Mouse (Mus musculus) heart, embryonic 13.5 days (tissue): ENCODE measurements around the gene Sf3a3. TPM values are rescaled to one million over a fixed set of nuclear protein-coding genes. Genes with fewer than 3 reads are reported as not detected.
A peak's percentile ranks its signal among the peaks of the same experiment; 100 is the strongest.

ENCODE experiments used
- ATAC-seq: fragments of 200-750 bp; cut with Nextera tagmentation; 2 replicates; pipeline ENCODE4 v1.8.0; 2017; ENCODE audit warnings: moderate TSS enrichment; ENCODE audit not compliant: insufficient number of reproducible peaks, low FRiP score, low TSS enrichment; ENCODE audit errors: extremely low read depth
- H3K27ac ChIP-seq: fragments of 300-500 bp; sonication (generic); replicated peaks from 2 replicates; pipeline ENCODE4 v1.5.1; 2015; ENCODE audit warnings: moderate library complexity, mild to moderate bottlenecking, inconsistent platforms
- H3K27me3 ChIP-seq: fragments of 300-500 bp; sonication (generic); replicated peaks from 2 replicates; pipeline ENCODE4 v1.6.1; 2015; ENCODE audit warnings: mild to moderate bottlenecking, inconsistent platforms
- H3K36me3 ChIP-seq: fragments of 300-500 bp; sonication (generic); 2 replicates; pipeline ENCODE4 v1.6.1; 2015; ENCODE audit warnings: mild to moderate bottlenecking, inconsistent platforms
- H3K4me1 ChIP-seq: fragments of 300-500 bp; sonication (generic); 2 replicates; pipeline ENCODE4 v1.6.1; 2015; ENCODE audit warnings: inconsistent platforms
- H3K4me2 ChIP-seq: fragments of 300-500 bp; sonication (generic); 2 replicates; pipeline ENCODE4 v1.6.1; 2015; ENCODE audit warnings: inconsistent platforms, mild to moderate bottlenecking, moderate library complexity
- H3K4me3 ChIP-seq: fragments of 300-500 bp; sonication (generic); 2 replicates; pipeline ENCODE4 v1.5.1; 2015; ENCODE audit warnings: moderate library complexity, mild to moderate bottlenecking, inconsistent platforms
- H3K9ac ChIP-seq: fragments of 300-500 bp; sonication (generic); 2 replicates; pipeline ENCODE4 v1.6.1; 2015; ENCODE audit warnings: inconsistent platforms, mild to moderate bottlenecking, moderate library complexity
- H3K9me3 ChIP-seq: fragments of 300-500 bp; sonication (generic); 2 replicates; pipeline ENCODE4 v1.6.1; 2016; ENCODE audit warnings: inconsistent platforms
- WGBS: fragments of 180-500 bp; shearing (Covaris S2); methylation state at CpG from one replicate; pipeline ENCODE4 v1.1.7; 2015; ENCODE audit warnings: mixed read lengths; 5-methylcytosine and 5-hydroxymethylcytosine counted together
- polyA plus RNA-seq: library from polyadenylated mRNA; unstranded; fragments of >200 nt; fragmentation: Nextera tagmentation; extraction: Ambion mirVana; gene quantifications from 2 replicates; pipeline ENCODE4 v1.2.1, GENCODE M21; 2015

Sf3a3 gene
- polyA plus RNA-seq, 1 experiment from 2014 or later = 92.4 TPM

DNA sequence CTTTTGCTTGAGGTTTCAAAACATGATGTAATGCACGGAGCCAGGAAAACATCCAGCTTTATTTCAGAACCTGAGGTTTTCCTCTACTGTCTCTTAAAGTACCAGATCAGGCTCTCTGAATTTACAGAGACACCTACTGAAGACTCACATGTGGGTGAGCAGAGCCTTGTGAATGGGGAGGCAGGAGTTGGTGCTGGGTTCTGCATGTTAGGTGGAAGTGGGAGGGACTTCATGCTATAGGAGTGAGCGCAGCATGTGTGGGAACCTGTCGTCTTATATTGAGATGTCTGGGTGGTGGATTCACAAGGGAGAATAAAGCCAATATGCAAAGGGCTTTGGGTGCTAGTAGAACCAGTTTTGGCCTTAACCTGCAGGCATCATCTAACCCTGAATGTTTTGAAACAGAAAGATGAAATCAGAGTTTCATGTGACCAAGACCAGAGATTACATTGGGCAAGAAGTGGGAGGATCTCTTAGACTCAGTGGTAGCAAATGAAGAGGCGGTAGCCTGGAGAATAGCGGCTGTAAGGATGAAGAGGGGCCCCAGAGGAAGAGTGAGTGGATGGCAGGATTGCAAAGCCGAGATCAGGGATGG lies 48.4 kb downstream of the Sf3a3 start:
- Histone ChIP-seq H3K27me3 (no peaks in the 10 kb centered on the region), H3K4me3 (no peak overlapping the region), H3K36me3 (0 out of 2 replicates have a peak, but pooled peaks cover 2% of the 10 kb centered on the region), H3K9ac (no peak overlapping the region), H3K4me2 (no peak overlapping the region), H3K9me3 (no peaks in the 10 kb centered on the region), H3K4me1 (peaks cover 22% of the 10 kb centered on the region), H3K27ac (no peak overlapping the region)
- no peak for ATAC-seq
- WGBS = 80% methylated on average over 6 of the region's 6 CpGs

GRCm38 (mm10) chr4:124765802-124766565 lies 51.4 kb downstream of the Sf3a3 start:
- no peak for ATAC-seq
- WGBS = 65% methylated on average over 23 of the region's 23 CpGs
- 0 out of 2 replicates have a peak, but pooled peaks cover 3% of the 10 kb centered on the region for H3K36me3 ChIP-seq
- no peak overlapping the region for H3K27ac ChIP-seq
- peaks cover 22% of the 10 kb centered on the region for H3K4me1 ChIP-seq
- H3K9me3 ChIP-seq = no peaks in the 10 kb centered on the region
- H3K4me2 ChIP-seq = peak overlapping the region; percentile 20
- H3K27me3 ChIP-seq = no peaks in the 10 kb centered on the region
- peak overlapping the region; percentile 33; the same call in 1 of the 2 replicates for H3K9ac ChIP-seq
- no peak overlapping the region for H3K4me3 ChIP-seq

- Histone ChIP-seq H3K36me3 (0 out of 2 replicates have a peak, but pooled peaks cover 3% of the 10 kb centered on the region), H3K9ac (peak overlapping the region; percentile 33; the same call in 1 of the 2 replicates), H3K9me3 (no peaks in the 10 kb centered on the region), H3K27ac (no peak overlapping the region), H3K27me3 (no peaks in the 10 kb centered on the region), H3K4me1 (peaks cover 26% of the 10 kb centered on the region), H3K4me2 (peak overlapping the region; percentile 20), H3K4me3 (no peak overlapping the region)
- no peak for ATAC-seq
- WGBS = 34% methylated on average over 2 of the region's 2 CpGs
Observed at GRCm38 (mm10) chr4:124766566-124766940, 52.0 kb downstream of the Sf3a3 start.

DNA sequence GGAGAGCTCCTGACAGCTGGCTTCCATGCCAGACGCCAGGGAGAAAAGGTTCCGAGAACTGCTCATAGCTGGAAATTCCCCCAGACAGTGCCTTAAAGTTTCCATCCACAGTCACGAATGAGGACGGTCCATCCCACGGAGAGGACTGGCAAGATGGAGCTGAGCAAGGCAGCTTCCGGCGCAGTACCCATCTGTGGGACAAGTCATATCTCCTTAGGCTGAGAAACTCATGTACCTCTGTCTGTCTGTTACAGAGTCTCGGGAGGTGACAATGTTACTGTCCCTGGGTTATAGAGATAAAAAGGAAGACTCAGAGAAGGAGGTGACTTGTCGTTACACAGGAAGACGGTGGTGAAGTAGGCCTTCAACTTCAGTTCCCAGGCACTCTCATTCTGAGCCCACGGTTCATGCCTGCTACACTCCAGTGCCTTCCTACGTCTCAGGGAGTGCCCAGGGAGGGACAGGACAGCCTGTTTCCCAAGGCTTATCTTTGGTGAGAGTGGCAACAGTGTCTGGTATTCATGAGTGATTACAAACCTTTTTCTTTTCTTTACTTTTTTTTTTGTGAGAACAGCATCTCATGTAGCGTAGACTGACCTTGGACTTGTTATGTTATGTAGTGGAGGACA lies 54.5 kb downstream of the Sf3a3 start:
- H3K36me3 ChIP-seq = 0 out of 2 replicates have a peak, but pooled peaks cover 3% of the 10 kb centered on the region
- peaks cover 48% of the 10 kb centered on the region for H3K4me1 ChIP-seq
- 59% methylated on average over 13 of the region's 13 CpGs for WGBS
- H3K9me3 ChIP-seq = no peaks in the 10 kb centered on the region
- no peak for ATAC-seq
- no peaks in the 10 kb centered on the region for H3K27me3 ChIP-seq
- H3K9ac ChIP-seq = no peak overlapping the region
- no peak overlapping the region for H3K4me3 ChIP-seq
- H3K27ac ChIP-seq = no peak overlapping the region
- no peak overlapping the region for H3K4me2 ChIP-seq

DNA sequence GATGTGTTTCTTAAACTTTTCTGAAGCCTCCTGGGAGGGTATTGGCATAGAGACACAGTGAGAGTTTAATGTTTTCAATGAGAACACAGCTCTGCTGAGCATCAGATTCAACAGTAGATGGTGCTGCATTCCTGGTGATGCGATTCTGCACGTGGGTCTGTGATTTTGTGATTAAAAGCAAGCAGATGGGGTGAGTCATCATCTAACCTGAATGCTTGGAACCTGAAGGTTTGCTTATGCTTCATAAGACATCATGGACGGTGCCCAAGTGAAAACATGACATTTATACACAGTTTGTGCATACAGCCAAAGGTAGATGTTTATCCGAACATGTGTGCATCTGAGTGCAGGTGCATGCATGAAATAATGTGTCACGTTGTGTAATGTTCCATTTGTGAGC lies 56.0 kb downstream of the Sf3a3 start:
- ATAC-seq = no peak
- Histone ChIP-seq H3K27ac (no peak overlapping the region), H3K36me3 (0 out of 2 replicates have a peak, but pooled peaks cover 3% of the 10 kb centered on the region), H3K4me2 (no peak overlapping the region), H3K9me3 (no peaks in the 10 kb centered on the region), H3K4me3 (no peak overlapping the region), H3K4me1 (peaks cover 59% of the 10 kb centered on the region), H3K9ac (no peak overlapping the region), H3K27me3 (no peaks in the 10 kb centered on the region)
- WGBS = 63% methylated on average over 5 of the region's 5 CpGs

DNA sequence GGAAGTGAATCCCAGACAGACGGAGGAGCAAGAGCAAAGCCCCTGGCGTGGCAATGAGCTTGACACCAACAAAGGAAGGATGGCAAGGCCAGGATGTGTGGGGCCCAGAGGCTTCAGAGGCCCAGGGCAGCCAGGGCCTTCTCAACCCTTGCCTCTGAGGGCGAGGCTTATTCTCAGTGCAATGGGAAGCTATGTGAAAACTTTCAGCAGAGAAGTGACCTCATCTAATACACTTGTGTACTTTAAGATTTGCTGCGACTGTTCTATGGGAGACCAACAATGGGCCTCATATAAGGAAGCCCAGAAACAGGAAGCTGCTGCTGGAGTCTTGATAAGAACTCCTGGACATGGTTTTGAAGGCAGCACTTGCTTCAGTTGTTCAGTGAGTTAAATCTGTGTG lies 57.5 kb downstream of the Sf3a3 start:
- Histone ChIP-seq H3K9me3 (no peaks in the 10 kb centered on the region), H3K9ac (peak overlapping the region; percentile 55; the same call in 1 of the 2 replicates), H3K36me3 (0 out of 2 replicates have a peak, but pooled peaks cover 3% of the 10 kb centered on the region), H3K27ac (peak overlapping the region; percentile 86), H3K4me3 (no peak overlapping the region), H3K27me3 (no peaks in the 10 kb centered on the region), H3K4me2 (no peak overlapping the region), H3K4me1 (peaks cover 45% of the 10 kb centered on the region)
- ATAC-seq = peak; percentile 63; the same call in 1 of the 2 replicates
- 33% methylated on average over 4 of the region's 4 CpGs for WGBS

DNA sequence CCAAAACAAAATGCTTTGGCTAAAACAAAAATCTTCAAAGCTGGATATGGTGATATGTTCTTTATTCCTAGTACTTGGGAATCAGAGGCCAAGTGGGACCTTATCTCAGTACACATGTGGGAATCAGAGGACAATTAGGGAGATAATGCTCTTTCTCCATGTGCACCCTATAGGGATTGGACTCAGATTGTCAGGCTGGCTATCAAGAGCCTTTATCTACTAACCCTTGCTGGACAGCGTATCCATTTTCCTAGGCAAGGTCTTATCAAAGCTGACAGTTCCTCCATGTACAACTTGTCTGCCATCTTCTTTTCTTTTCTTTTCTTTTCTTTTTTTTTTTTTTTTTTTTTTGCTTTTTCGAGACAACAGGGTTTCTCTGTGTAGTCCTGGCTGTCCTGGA lies 58.9 kb downstream of the Sf3a3 start:
- H3K27ac ChIP-seq = peak overlapping the region; percentile 86
- WGBS = 53% methylated on average over 2 of the region's 2 CpGs

DNA sequence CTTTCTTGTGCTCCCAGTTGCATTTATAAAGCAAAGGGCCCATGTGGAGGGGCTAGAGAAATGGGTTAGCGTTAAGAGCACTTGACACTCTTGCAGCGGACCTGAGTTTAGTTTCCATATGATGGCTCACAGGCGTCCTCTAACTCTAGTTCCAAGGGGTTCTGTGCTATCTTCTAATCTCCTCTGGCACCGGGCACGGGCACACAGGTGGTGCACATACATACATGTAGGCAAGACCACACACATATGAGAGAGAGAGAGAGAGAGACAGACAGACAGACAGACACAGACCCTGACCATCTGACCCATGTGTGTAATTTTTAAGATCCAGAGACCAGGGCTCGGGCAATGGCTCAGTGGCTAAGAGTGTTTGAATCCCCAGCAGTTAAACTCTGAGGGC lies 59.4 kb downstream of the Sf3a3 start:
- peaks cover 42% of the 10 kb centered on the region for H3K4me1 ChIP-seq
- no peak overlapping the region for H3K4me3 ChIP-seq
- peaks cover 8% of the 10 kb centered on the region for H3K36me3 ChIP-seq
- H3K4me2 ChIP-seq = no peak overlapping the region
- 0 out of 2 replicates have a peak overlapping the region, but pooled peaks have one; percentile 15 for H3K27ac ChIP-seq
- 80% methylated on average over 6 of the region's 6 CpGs for WGBS
- H3K27me3 ChIP-seq = no peaks in the 10 kb centered on the region
- no peak for ATAC-seq
- H3K9ac ChIP-seq = no peak overlapping the region
- no peaks in the 10 kb centered on the region for H3K9me3 ChIP-seq

More for the DNA sequence above, 58.9 kb downstream of the Sf3a3 start:
- H3K4me2 ChIP-seq = no peak overlapping the region
- H3K4me1 ChIP-seq = peaks cover 45% of the 10 kb centered on the region
- H3K9ac ChIP-seq = no peak overlapping the region
- ATAC-seq = no peak
- no peaks in the 10 kb centered on the region for H3K27me3 ChIP-seq
- H3K4me3 ChIP-seq = no peak overlapping the region
- H3K36me3 ChIP-seq = peaks cover 3% of the 10 kb centered on the region; the same call in 1 of the 2 replicates
- no peaks in the 10 kb centered on the region for H3K9me3 ChIP-seq

DNA sequence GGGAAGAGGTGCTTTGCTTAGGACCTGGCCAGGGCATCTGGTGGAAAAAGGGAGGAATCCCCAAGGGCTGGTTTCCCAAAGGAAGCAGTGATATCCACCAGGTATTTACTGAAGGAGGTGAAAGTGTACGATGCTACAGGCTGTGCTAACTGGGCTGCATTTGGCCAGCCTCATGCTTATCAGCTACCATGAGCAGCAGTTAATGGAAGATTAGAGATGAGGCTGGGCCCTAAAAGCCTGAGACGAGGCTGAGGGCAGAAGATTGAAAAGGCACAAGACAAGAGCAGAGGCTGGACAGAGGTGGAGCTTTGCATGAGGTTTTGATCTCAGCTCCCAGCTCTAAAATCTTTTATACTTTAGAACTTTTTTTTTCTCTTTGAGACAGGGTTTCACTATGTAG lies 59.9 kb downstream of the Sf3a3 start:
- 16% methylated on average over 2 of the region's 2 CpGs for WGBS
- H3K27ac ChIP-seq = 0 out of 2 replicates have a peak overlapping the region, but pooled peaks have one; percentile 15
- ATAC-seq = no peak

GRCm38 (mm10) chr4:124781361-124781760 lies 66.8 kb downstream of the Sf3a3 start:
- no peak overlapping the region for H3K4me2 ChIP-seq
- H3K27ac ChIP-seq = no peak overlapping the region
- no peak overlapping the region for H3K4me3 ChIP-seq
- H3K9ac ChIP-seq = no peak overlapping the region
- H3K36me3 ChIP-seq = peaks cover 77% of the 10 kb centered on the region
- WGBS = 91% methylated on average over 7 of the region's 7 CpGs
- no peaks in the 10 kb centered on the region for H3K9me3 ChIP-seq
- ATAC-seq = no peak
- H3K27me3 ChIP-seq = no peaks in the 10 kb centered on the region
- no peaks in the 10 kb centered on the region for H3K4me1 ChIP-seq

More for the DNA sequence above, 59.9 kb downstream of the Sf3a3 start:
- Histone ChIP-seq H3K27me3 (no peaks in the 10 kb centered on the region), H3K4me1 (peaks cover 38% of the 10 kb centered on the region), H3K4me3 (no peak overlapping the region), H3K4me2 (no peak overlapping the region), H3K9ac (no peak overlapping the region), H3K9me3 (no peaks in the 10 kb centered on the region), H3K36me3 (peaks cover 10% of the 10 kb centered on the region)
